Mouse (Mus musculus) limb, embryonic 10.5 days (tissue): Measurements from ENCODE around the gene Cyp1a2. TPM values are rescaled to one million over a fixed set of nuclear protein-coding genes. Genes with fewer than 3 reads are reported as not detected.

ENCODE experiments used
- DNase-seq: peaks from one replicate; pipeline ENCODE4 v3.0.0-alpha.2; 2017; ENCODE audit warnings: low spot score
- H3K27ac ChIP-seq: fragments of 300-500 bp; sonication (generic); 2 replicates; pipeline ENCODE4 v1.5.1; 2016; ENCODE audit warnings: mild to moderate bottlenecking
- H3K27me3 ChIP-seq: fragments of 300-500 bp; sonication (generic); 2 replicates; pipeline ENCODE4 v1.6.1; 2016; ENCODE audit warnings: low read depth, mild to moderate bottlenecking; ENCODE audit not compliant: poor library complexity, severe bottlenecking
- H3K36me3 ChIP-seq: fragments of 300-500 bp; sonication (generic); 2 replicates; pipeline ENCODE4 v1.6.1; 2016; ENCODE audit warnings: mild to moderate bottlenecking, moderate library complexity
- H3K4me1 ChIP-seq: fragments of 300-500 bp; sonication (generic); 2 replicates; pipeline ENCODE4 v1.6.1; 2016
- H3K4me3 ChIP-seq: fragments of 300-500 bp; sonication (generic); 2 replicates; pipeline ENCODE4 v1.5.1; 2016; ENCODE audit warnings: mild to moderate bottlenecking, moderate library complexity
- H3K9me3 ChIP-seq: fragments of 300-500 bp; sonication (generic); replicated peaks from 2 replicates; pipeline ENCODE4 v1.6.1; 2016; ENCODE audit warnings: mild to moderate bottlenecking
- WGBS: fragments of 180-500 bp; shearing (Covaris S2); methylation state at CpG from one replicate; pipeline ENCODE4 v1.1.7; 2016; 5-methylcytosine and 5-hydroxymethylcytosine counted together
- polyA plus RNA-seq: library from polyadenylated mRNA; unstranded; fragments of >200 nt; fragmentation: Nextera tagmentation; extraction: Ambion mirVana; gene quantifications from 2 replicates; pipeline ENCODE4 v1.2.1, GENCODE M21; 2016

The Cyp1a2 gene
- polyA plus RNA-seq, 1 experiment from 2014 or later = not detected

- no peaks in the 10 kb centered on the region for H3K27me3 ChIP-seq
- no peaks in the 10 kb centered on the region for H3K9me3 ChIP-seq
- no peak overlapping the region for H3K4me3 ChIP-seq
- H3K4me1 ChIP-seq = no peaks in the 10 kb centered on the region
- DNase-seq = no peak
- H3K36me3 ChIP-seq = no peaks in the 10 kb centered on the region
- no peak overlapping the region for H3K27ac ChIP-seq
- 73% methylated on average over 11 of the region's 11 CpGs for WGBS
Observed at GRCm38 (mm10) chr9:57667817-57668216, 15.7 kb downstream of the Cyp1a2 start.

- H3K4me3 ChIP-seq = no peak overlapping the region
- no peaks in the 10 kb centered on the region for H3K9me3 ChIP-seq
- H3K27ac ChIP-seq = no peak overlapping the region
- H3K36me3 ChIP-seq = no peaks in the 10 kb centered on the region
- H3K27me3 ChIP-seq = no peaks in the 10 kb centered on the region
- 73% methylated on average over 3 of the region's 3 CpGs for WGBS
- DNase-seq = no peak
- no peaks in the 10 kb centered on the region for H3K4me1 ChIP-seq
Observed at GRCm38 (mm10) chr9:57667136-57667535, 16.4 kb downstream of the Cyp1a2 start.

GRCm38 (mm10) chr9:57666536-57666935 is 17.0 kb downstream of the Cyp1a2 start:
- H3K9me3 ChIP-seq = no peaks in the 10 kb centered on the region
- H3K36me3 ChIP-seq = no peaks in the 10 kb centered on the region
- no peak for DNase-seq
- no peak overlapping the region for H3K27ac ChIP-seq
- WGBS = 88% methylated on average over 8 of the region's 8 CpGs
- H3K4me1 ChIP-seq = no peaks in the 10 kb centered on the region
- H3K4me3 ChIP-seq = no peak overlapping the region
- no peaks in the 10 kb centered on the region for H3K27me3 ChIP-seq

GRCm38 (mm10) chr9:57664616-57665015 is 18.9 kb downstream of the Cyp1a2 start:
- WGBS = 67% methylated on average over 7 of the region's 7 CpGs
- Histone ChIP-seq H3K36me3 (no peaks in the 10 kb centered on the region), H3K4me1 (no peaks in the 10 kb centered on the region), H3K27ac (no peak overlapping the region), H3K27me3 (no peaks in the 10 kb centered on the region), H3K9me3 (no peaks in the 10 kb centered on the region), H3K4me3 (no peak overlapping the region)
- no peak for DNase-seq

GRCm38 (mm10) chr9:57661552-57661951 is 22.0 kb downstream of the Cyp1a2 start:
- WGBS = 83% methylated on average over 3 of the region's 3 CpGs
- H3K27me3 ChIP-seq = no peaks in the 10 kb centered on the region

GRCm38 (mm10) chr9:57660501-57660900 is 23.0 kb downstream of the Cyp1a2 start:
- 79% methylated on average over 6 of the region's 6 CpGs for WGBS
- no peaks in the 10 kb centered on the region for H3K36me3 ChIP-seq
- H3K27me3 ChIP-seq = no peaks in the 10 kb centered on the region
- H3K4me1 ChIP-seq = peaks cover 6% of the 10 kb centered on the region
- H3K9me3 ChIP-seq = no peaks in the 10 kb centered on the region
- no peak overlapping the region for H3K27ac ChIP-seq
- DNase-seq = no peak
- no peak overlapping the region for H3K4me3 ChIP-seq

More at GRCm38 (mm10) chr9:57661552-57661951, 22.0 kb downstream of the Cyp1a2 start:
- no peak overlapping the region for H3K27ac ChIP-seq
- DNase-seq = no peak
- H3K4me1 ChIP-seq = no peaks in the 10 kb centered on the region
- no peaks in the 10 kb centered on the region for H3K9me3 ChIP-seq
- H3K36me3 ChIP-seq = no peaks in the 10 kb centered on the region
- no peak overlapping the region for H3K4me3 ChIP-seq

GRCm38 (mm10) chr9:57659774-57660173 is 23.7 kb downstream of the Cyp1a2 start:
- no peaks in the 10 kb centered on the region for H3K9me3 ChIP-seq
- WGBS = 20% methylated on average over 4 of the region's 4 CpGs
- H3K27me3 ChIP-seq = peaks cover 5% of the 10 kb centered on the region
- H3K4me3 ChIP-seq = no peak overlapping the region
- DNase-seq = no peak
- peak overlapping the region; percentile 46; the same call in 1 of the 2 replicates for H3K27ac ChIP-seq
- no peaks in the 10 kb centered on the region for H3K36me3 ChIP-seq
- H3K4me1 ChIP-seq = peaks cover 6% of the 10 kb centered on the region

- no peak overlapping the region for H3K4me3 ChIP-seq
- peaks cover 10% of the 10 kb centered on the region for H3K4me1 ChIP-seq
- no peaks in the 10 kb centered on the region for H3K36me3 ChIP-seq
- 84% methylated on average over 4 of the region's 4 CpGs for WGBS
- no peak for DNase-seq
- H3K27ac ChIP-seq = no peak overlapping the region
- H3K27me3 ChIP-seq = peaks cover 13% of the 10 kb centered on the region
- H3K9me3 ChIP-seq = no peaks in the 10 kb centered on the region
Observed at GRCm38 (mm10) chr9:57658970-57659369, 24.5 kb downstream of the Cyp1a2 start.

- Histone ChIP-seq H3K4me3 (no peak overlapping the region), H3K27me3 (peaks cover 24% of the 10 kb centered on the region), H3K27ac (no peak overlapping the region), H3K9me3 (no peaks in the 10 kb centered on the region), H3K36me3 (no peaks in the 10 kb centered on the region), H3K4me1 (peaks cover 14% of the 10 kb centered on the region)
- DNase-seq = no peak
- WGBS = 66% methylated on average over 4 of the region's 4 CpGs
Observed at GRCm38 (mm10) chr9:57657843-57658242, 25.7 kb downstream of the Cyp1a2 start.

GRCm38 (mm10) chr9:57656631-57657350 is 26.7 kb downstream of the Cyp1a2 start:
- Histone ChIP-seq H3K27ac (no peak overlapping the region), H3K36me3 (no peaks in the 10 kb centered on the region), H3K27me3 (peaks cover 27% of the 10 kb centered on the region), H3K9me3 (no peaks in the 10 kb centered on the region), H3K4me3 (no peak overlapping the region), H3K4me1 (peaks cover 16% of the 10 kb centered on the region)
- no peak for DNase-seq
- WGBS = 85% methylated on average over 19 of the region's 19 CpGs

GRCm38 (mm10) chr9:57655749-57656148 is 27.8 kb downstream of the Cyp1a2 start:
- H3K27me3 ChIP-seq = peaks cover 27% of the 10 kb centered on the region
- H3K36me3 ChIP-seq = no peaks in the 10 kb centered on the region
- peak overlapping the region; percentile 76 for H3K27ac ChIP-seq
- no peaks in the 10 kb centered on the region for H3K9me3 ChIP-seq
- 3% methylated on average over 11 of the region's 11 CpGs for WGBS
- peaks cover 26% of the 10 kb centered on the region for H3K4me1 ChIP-seq
- peak overlapping the region; percentile 36 for H3K4me3 ChIP-seq
- DNase-seq = peak; percentile 97

GRCm38 (mm10) chr9:57654966-57655365 is 28.5 kb downstream of the Cyp1a2 start:
- Histone ChIP-seq H3K4me1 (peaks cover 33% of the 10 kb centered on the region), H3K27ac (no peak overlapping the region), H3K36me3 (no peaks in the 10 kb centered on the region), H3K27me3 (peaks cover 27% of the 10 kb centered on the region), H3K4me3 (no peak overlapping the region), H3K9me3 (no peaks in the 10 kb centered on the region)
- WGBS = 83% methylated on average over 1 of the region's 1 CpGs
- no peak for DNase-seq

- 48% methylated on average over 5 of the region's 5 CpGs for WGBS
- peaks cover 33% of the 10 kb centered on the region for H3K4me1 ChIP-seq
- no peaks in the 10 kb centered on the region for H3K9me3 ChIP-seq
- H3K27ac ChIP-seq = no peak within 1 kb of the TSS; the same call in 1 of the 2 replicates
- no peak for DNase-seq
- no peaks in the 10 kb centered on the region for H3K36me3 ChIP-seq
- H3K27me3 ChIP-seq = peaks cover 27% of the 10 kb centered on the region
- H3K4me3 ChIP-seq = no peak within 1 kb of the TSS
Observed at GRCm38 (mm10) chr9:57653283-57653682, 30.2 kb downstream of the Cyp1a2 start, which contains the start of gene Csk. Gene Csk (minus strand): TSS chr9:57653631.
